Mouse (Mus musculus) G1E (cell line): ENCODE measurements at regions not wholly inside any gene's neighbourhood (a gene's known extent, or its start where the extent isn't known, plus 50 kb on each side); places are given as distances from the start of the nearest gene placed in this dataset.
"Not testable (repeated sequence)": the region's sequence is repeated elsewhere in the genome, so short reads cannot be mapped to it uniquely, and the experiment has no call there.

Source experiments
- CTCF ChIP-seq: IDR thresholded peaks from 2 replicates; pipeline ENCODE4 v1.5.1; 2012; ENCODE audit warnings: low read depth, low read length, inconsistent platforms, mixed read lengths
- GATA1 ChIP-seq: IDR thresholded peaks from 2 replicates; pipeline ENCODE4 v1.6.1; 2012; ENCODE audit warnings: borderline replicate concordance, low read length, inconsistent platforms, mixed read lengths
- TAL1 ChIP-seq: conservative IDR thresholded peaks from 2 replicates; pipeline ENCODE4 v1.6.1; 2012; ENCODE audit warnings: low read depth, low read length, inconsistent platforms, mixed read lengths

- not testable (repeated sequence) for TF ChIP-seq TAL1, CTCF, GATA1
Measured at GRCm38 (mm10) chr12:47155916-47156315, 337.2 kb upstream of the Nova1 start.
